Mouse (Mus musculus) urinary bladder, postnatal 4 days (tissue): ENCODE measurements around the gene Gm5415.
"Not testable (repeated sequence)": the region's sequence is repeated elsewhere in the genome, so short reads cannot be mapped to it uniquely, and the experiment has no call there.

Experiments
- DNase-seq, 2 experiments: peaks; one replicate each; pipeline ENCODE4 v3.0.0; 2021 to 2022; ENCODE audit warnings: low spot score in 2 of 2

Gene Gm5415

GRCm38 (mm10) chr1:32547194-32547593 lies at the start of gene Gm5415:
Gm5415 (minus strand) TSS chr1:32547294.
- DNase-seq = not testable (repeated sequence)

- no peak for DNase-seq
Measured at GRCm38 (mm10) chr1:32568901-32569300, 21.8 kb upstream of the Gm5415 start.

DNA sequence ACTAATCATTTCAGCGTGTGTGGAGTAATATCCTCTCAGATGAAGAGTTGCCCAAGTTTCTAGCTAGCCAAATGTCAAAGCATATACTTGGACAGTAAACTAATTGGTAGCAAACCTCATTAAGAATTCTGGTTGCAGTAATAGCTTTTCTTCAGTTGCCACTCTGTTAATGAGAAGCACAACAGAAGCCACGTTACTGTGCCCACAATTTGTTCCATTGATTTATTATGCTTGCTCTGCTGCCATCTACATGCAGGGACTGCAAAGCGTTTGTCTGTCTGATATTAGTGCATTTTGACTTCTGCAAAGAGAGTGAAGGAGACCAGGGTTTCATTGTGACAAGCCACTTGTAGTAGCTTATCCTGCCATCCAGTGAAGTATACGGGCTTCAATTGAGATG lies 6.8 kb upstream of the Gm5415 start:
- no peak for DNase-seq

DNA sequence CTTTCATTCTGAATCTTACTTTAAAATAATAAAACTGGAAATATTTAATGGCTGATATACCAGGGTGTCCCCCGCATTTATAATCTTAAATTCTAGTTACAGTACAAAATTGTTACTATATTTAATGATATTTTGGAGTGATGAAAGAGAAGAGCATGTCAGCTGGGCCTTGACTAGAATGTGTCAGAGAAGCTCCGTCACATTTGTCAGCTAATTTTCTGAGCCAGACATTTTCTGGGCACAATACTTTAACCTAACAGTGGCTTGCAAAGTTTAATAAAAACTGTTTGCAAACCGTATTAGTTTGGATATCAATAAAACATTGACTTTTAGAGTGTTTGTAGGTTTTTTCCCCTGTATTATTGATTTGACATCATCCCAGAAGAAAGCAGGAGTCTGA lies 6.4 kb upstream of the Gm5415 start:
- DNase-seq = no peak

- no peak for DNase-seq
Measured at GRCm38 (mm10) chr1:32503381-32503780, 43.7 kb downstream of the Gm5415 start.
